Comparison of ENCODE assay signal across 11 mouse cellular contexts in genomic region chr10:75633048-75633447, GRCm38 (mm10). TPM values are rescaled to one million over a fixed set of nuclear protein-coding genes. Genes with fewer than 3 reads are reported as not detected.
DNase-seq lines count a peak whose midpoint lies in the region; ATAC-seq and TF ChIP-seq lines count a peak whose summit lies in the region.
"Had no signal": no experiment of that assay in that cellular context is flagged by ENCODE, and none has a peak within 500 bp of the region (broad histone marks: within the 10 kb centered on the region; RNA-seq: fewer than 3 reads in every experiment).

No protein-coding gene starts in this region.

- no peak overlapping the region for H3K9ac ChIP-seq in embryonic facial prominence, embryonic 12.5 days
- H3K9ac ChIP-seq in neural tube, embryonic 14.5 days (replicated peaks; ENCODE audit: low read depth, low read length), result no peak overlapping the region

- H3K4me2 ChIP-seq in embryonic facial prominence, embryonic 12.5 days (replicated peaks), result no peak overlapping the region
- no peak overlapping the region for H3K4me2 ChIP-seq in neural tube, embryonic 14.5 days (ENCODE audit: low read depth, low read length)

- no peak overlapping the region for H3K4me3 ChIP-seq in embryonic facial prominence, embryonic 12.5 days
- H3K4me3 ChIP-seq in gastrocnemius, adult 2 months, result peak overlapping the region; percentile 28
- H3K4me3 ChIP-seq in neural tube, embryonic 14.5 days (ENCODE audit: low read depth, low read length), result no peak overlapping the region

- 77% methylated on average over 5 of the region's 5 CpGs for WGBS in embryonic facial prominence, embryonic 12.5 days
- WGBS in neural tube, embryonic 14.5 days, result 74% methylated on average over 5 of the region's 5 CpGs

- H3K27ac ChIP-seq in embryonic facial prominence, embryonic 12.5 days, result peak overlapping the region; percentile 33
- peak overlapping the region; percentile 77 for H3K27ac ChIP-seq in gastrocnemius, adult 2 months
- no peak overlapping the region for H3K27ac ChIP-seq in neural tube, embryonic 14.5 days (ENCODE audit: low read depth, low read length)

- no peaks in the 10 kb centered on the region for H3K36me3 ChIP-seq in embryonic facial prominence, embryonic 12.5 days
- H3K36me3 ChIP-seq in neural tube, embryonic 14.5 days (ENCODE audit: control insufficient read depth, insufficient read depth, low read length), result no peaks in the 10 kb centered on the region

- peak; percentile 14 for DNase-seq in kidney, postnatal 10 days
- DNase-seq in kidney, postnatal 4 days, result no peak
- peak; percentile 66 for DNase-seq in gastrocnemius, adult 2 months
- DNase-seq in ovary, postnatal 14 days (ENCODE audit: low spot score), result no peak
- DNase-seq in right cerebral cortex, postnatal 36 days (ENCODE audit: low spot score in 2 of 2), result no peak
- no peak for DNase-seq in frontal cortex, postnatal 14 days (ENCODE audit: low spot score in 2 of 2)
- DNase-seq: lung, adult 2 months; thymus, adult 2 months had no signal

- no peaks in the 10 kb centered on the region for H3K9me3 ChIP-seq in embryonic facial prominence, embryonic 12.5 days
- no peaks in the 10 kb centered on the region for H3K9me3 ChIP-seq in neural tube, embryonic 14.5 days (ENCODE audit: control insufficient read depth, low read length)

- no peaks in the 10 kb centered on the region for H3K27me3 ChIP-seq in embryonic facial prominence, embryonic 12.5 days
- H3K27me3 ChIP-seq in neural tube, embryonic 14.5 days (ENCODE audit: control insufficient read depth, insufficient read depth, low read length), result no peaks in the 10 kb centered on the region

- H3K4me1 ChIP-seq in embryonic facial prominence, embryonic 12.5 days, result 0 out of 2 replicates have a peak, but pooled peaks cover 4% of the 10 kb centered on the region
- H3K4me1 ChIP-seq in neural tube, embryonic 14.5 days (ENCODE audit: control insufficient read depth, insufficient read depth, low read length), result no peaks in the 10 kb centered on the region

- peak; percentile 76 for ATAC-seq in embryonic facial prominence, embryonic 12.5 days (ENCODE audit: insufficient number of reproducible peaks, insufficient read depth, low FRiP score, low TSS enrichment)
- 0 out of 2 replicates have a peak, but pooled peaks have one; percentile 62 for ATAC-seq in neural tube, embryonic 14.5 days (ENCODE audit: low read depth)
- ATAC-seq: activated CD4-positive, CD25-positive, alpha-beta regulatory T cell, adult 4 months had no signal

- no peak for TF ChIP-seq CTCF in gastrocnemius, adult 2 months (IDR thresholded peaks at IDR 0.05)

- intact Hi-C loops in gastrocnemius, adult 2 months (cut with DNase I), result no loop called here

RNA-seq across cellular contexts. Expression of gene Susd2, which starts 10.8 kb away (rescaled TPM):
- 1.9 and 2.7 TPM in 2 replicates for polyA plus RNA-seq in embryonic facial prominence, embryonic 12.5 days (2016; fragmentation: Nextera tagmentation; extraction: Ambion mirVana)
- total RNA-seq in gastrocnemius, adult 2 months (2021), result 1 to 10 TPM; 1.0 to 2.4 TPM
- 9.8 and 12.3 TPM in 2 replicates for polyA plus RNA-seq in neural tube, embryonic 14.5 days (2014; fragmentation: Nextera tagmentation; extraction: Ambion mirVana)

RNA-seq across cellular contexts. Expression of gene Ggt5, which starts 43.9 kb away (rescaled TPM):
- 0.91 and 1.9 TPM in 2 replicates for polyA plus RNA-seq in embryonic facial prominence, embryonic 12.5 days (2016; fragmentation: Nextera tagmentation; extraction: Ambion mirVana)
- total RNA-seq in gastrocnemius, adult 2 months (2021), result 1 to 10 TPM; 2.9 to 4.6 TPM
- 0.43 and 1.5 TPM in 2 replicates for polyA plus RNA-seq in neural tube, embryonic 14.5 days (2014; fragmentation: Nextera tagmentation; extraction: Ambion mirVana)

Comparison
In these comparisons a context has a peak if more than half of its experiments do, and no peak if none do; other contexts are left out.
1. DNase-seq: peak in kidney, postnatal 10 days (single experiment) and gastrocnemius, adult 2 months (single experiment); none in kidney, postnatal 4 days (0 of 2), ovary, postnatal 14 days (single experiment), right cerebral cortex, postnatal 36 days (0 of 2) and frontal cortex, postnatal 14 days (0 of 2).